Mouse (Mus musculus) lung, adult 2 months (tissue): ENCODE measurements around the gene Slc46a3.

ENCODE experiments used
- CTCF ChIP-seq: fragments of 200-500 bp; IDR thresholded peaks from 2 replicates; pipeline ENCODE4 v1.5.1; 2011; ENCODE audit warnings: mild to moderate bottlenecking, low read length, control low read depth; ENCODE audit not compliant: insufficient read depth
- POLR2A ChIP-seq: fragments of 200-500 bp; IDR thresholded peaks from 2 replicates; pipeline ENCODE4 v1.6.1; 2011; ENCODE audit warnings: low read depth, mild to moderate bottlenecking, control low read depth, low read length, borderline replicate concordance; ENCODE audit errors: extremely low read depth

DNA sequence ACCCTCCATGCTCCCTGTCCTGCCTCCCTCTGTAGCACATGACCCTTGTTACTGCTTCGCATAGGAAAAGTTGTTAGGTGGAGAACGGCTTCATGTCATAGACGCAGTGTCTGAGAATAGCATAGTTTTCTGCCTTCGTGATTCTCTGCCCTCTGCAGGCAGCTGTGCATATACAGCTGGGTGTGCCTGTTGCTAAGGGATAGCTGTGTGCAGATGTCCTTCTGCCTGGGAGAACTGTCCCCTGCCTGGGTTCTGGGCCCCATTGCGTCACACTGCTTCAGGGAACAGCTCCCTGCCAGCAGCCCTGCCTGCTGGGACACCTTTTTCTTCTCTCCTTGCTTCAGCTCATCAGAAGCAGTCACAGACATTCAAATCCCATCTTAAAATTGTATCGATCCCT lies 25.0 kb downstream of the Slc46a3 start:
- TF ChIP-seq CTCF (no peak), POLR2A (no peak)
